Mouse (Mus musculus) cerebellum, adult 2 months (tissue): ENCODE results near the gene Nudt17. TPM values are rescaled to one million over a fixed set of nuclear protein-coding genes. Genes with fewer than 3 reads are reported as not detected.
A peak's percentile ranks its signal among the peaks of the same experiment; 100 is the strongest.

Experiments
- DNase-seq, 2 experiments: peaks; one replicate each; pipeline ENCODE4 v3.0.0; 2021
- H3K27ac ChIP-seq: fragments of 200-500 bp; 2 replicates; pipeline ENCODE4 v1.5.1; 2012; ENCODE audit warnings: low read length, control low read depth, inconsistent platforms; ENCODE audit not compliant: insufficient read depth
- H3K27me3 ChIP-seq: fragments of 200-500 bp; 2 replicates; pipeline ENCODE4 v1.6.1; 2012; ENCODE audit warnings: inconsistent platforms, mild to moderate bottlenecking, low read length, moderate library complexity; ENCODE audit not compliant: control insufficient read depth, insufficient read depth
- H3K4me1 ChIP-seq: fragments of 200-500 bp; 2 replicates; pipeline ENCODE4 v1.6.1; 2011; ENCODE audit warnings: low read length; ENCODE audit not compliant: control insufficient read depth, insufficient read depth
- H3K4me3 ChIP-seq: fragments of 200-500 bp; replicated peaks from 2 replicates; pipeline ENCODE3; 2011; ENCODE audit warnings: mild to moderate bottlenecking, low read depth, low read length, control low read depth; ENCODE audit not compliant: insufficient read depth
- CTCF ChIP-seq: fragments of 200-500 bp; IDR thresholded peaks from 2 replicates; pipeline ENCODE4 v1.5.1; 2011; ENCODE audit warnings: low read depth, mild to moderate bottlenecking, control low read depth, low read length, moderate library complexity, borderline replicate concordance; ENCODE audit not compliant: insufficient read depth
- POLR2A ChIP-seq: fragments of 200-500 bp; IDR thresholded peaks from 2 replicates; pipeline ENCODE4 v1.6.1; 2011; ENCODE audit warnings: low read length, control low read depth, borderline replicate concordance; ENCODE audit not compliant: insufficient read depth
- WGBS: fragments of 180-500 bp; shearing (Covaris S2); methylation state at CpG from one replicate; pipeline ENCODE4 v1.1.7; 2018; 5-methylcytosine and 5-hydroxymethylcytosine counted together
- polyA plus RNA-seq: library from polyadenylated mRNA; depleted of rRNA; stranded (reverse); fragments of >200 nt; gene quantifications from 2 replicates; pipeline ENCODE4 v1.2.3, GENCODE M21; 2012

The Nudt17 gene
- polyA plus RNA-seq, 1 experiment = 11.8 TPM

- TF ChIP-seq POLR2A (no peak), CTCF (no peak)
- WGBS = 84% methylated on average over 4 of the region's 4 CpGs
Observed at GRCm38 (mm10) chr3:96701003-96701402, 7.4 kb downstream of the Nudt17 start.

GRCm38 (mm10) chr3:96700376-96700775 is 8.0 kb downstream of the Nudt17 start:
- 70% methylated on average over 7 of the region's 7 CpGs for WGBS
- Histone ChIP-seq H3K27ac (no peak overlapping the region), H3K4me3 (no peak overlapping the region), H3K4me1 (peaks cover 10% of the 10 kb centered on the region; the same call in 1 of the 2 replicates), H3K27me3 (no peaks in the 10 kb centered on the region)
- TF ChIP-seq POLR2A = no peak
- TF ChIP-seq CTCF = no peak
- DNase-seq = no peak

More at GRCm38 (mm10) chr3:96701003-96701402, 7.4 kb downstream of the Nudt17 start:
- Histone ChIP-seq H3K4me1 (peaks cover 10% of the 10 kb centered on the region; the same call in 1 of the 2 replicates), H3K27ac (no peak overlapping the region), H3K4me3 (no peak overlapping the region), H3K27me3 (no peaks in the 10 kb centered on the region)
- no peak for DNase-seq

- no peak for DNase-seq
- TF ChIP-seq CTCF (no peak), POLR2A (no peak)
- Histone ChIP-seq H3K4me1 (peaks cover 10% of the 10 kb centered on the region; the same call in 1 of the 2 replicates), H3K27me3 (no peaks in the 10 kb centered on the region), H3K4me3 (no peak overlapping the region), H3K27ac (no peak overlapping the region)
- 48% methylated on average over 19 of the region's 19 CpGs for WGBS
Observed at GRCm38 (mm10) chr3:96698993-96699690, 9.2 kb downstream of the Nudt17 start.

GRCm38 (mm10) chr3:96696766-96697732 is 11.3 kb downstream of the Nudt17 start:
- H3K27ac ChIP-seq = peak overlapping the region; percentile 82; the same call in 1 of the 2 replicates
- WGBS = under 1% methylated on average over 85 of the region's 85 CpGs
- H3K4me3 ChIP-seq = peak overlapping the region; percentile 90
- DNase-seq = peak; percentile 86 to 88
- H3K4me1 ChIP-seq = peaks cover 10% of the 10 kb centered on the region; the same call in 1 of the 2 replicates
- no peak for TF ChIP-seq CTCF
- 0 out of 2 replicates have a peak, but pooled peaks have one; percentile 23 for TF ChIP-seq POLR2A
- no peaks in the 10 kb centered on the region for H3K27me3 ChIP-seq

- WGBS = under 1% methylated on average over 35 of the region's 35 CpGs
- H3K27me3 ChIP-seq = no peaks in the 10 kb centered on the region
- H3K4me1 ChIP-seq = peaks cover 10% of the 10 kb centered on the region; the same call in 1 of the 2 replicates
- no peak for TF ChIP-seq CTCF
- 0 out of 2 replicates have a peak, but pooled peaks have one; percentile 14 for TF ChIP-seq POLR2A
- peak within 1 kb of the TSS; percentile 90 for H3K4me3 ChIP-seq
- H3K27ac ChIP-seq = peak within 1 kb of the TSS; percentile 82
- DNase-seq = peak; percentile 55 to 59
Observed at GRCm38 (mm10) chr3:96696198-96696765, 12.1 kb downstream of the Nudt17 start, which contains the start of gene Pias3. Gene Pias3 (plus strand): TSS chr3:96696384.

- no peak for DNase-seq
- Histone ChIP-seq H3K27ac (no peak overlapping the region), H3K4me3 (no peak overlapping the region), H3K4me1 (0 out of 2 replicates have a peak, but pooled peaks cover 3% of the 10 kb centered on the region), H3K27me3 (no peaks in the 10 kb centered on the region; the same call in 1 of the 2 replicates)
- TF ChIP-seq POLR2A (no peak), CTCF (no peak)
- 91% methylated on average over 1 of the region's 1 CpGs for whole genome bisulfite sequencing
Observed at GRCm38 (mm10) chr3:96693579-96693978, 14.8 kb downstream of the Nudt17 start.

- Histone ChIP-seq H3K4me1 (no peaks in the 10 kb centered on the region), H3K27me3 (no peaks in the 10 kb centered on the region; the same call in 1 of the 2 replicates)
- WGBS = 19% methylated on average over 3 of the region's 3 CpGs
Observed at GRCm38 (mm10) chr3:96692506-96692905, 15.9 kb downstream of the Nudt17 start.

More at GRCm38 (mm10) chr3:96692506-96692905, 15.9 kb downstream of the Nudt17 start:
- 0 out of 2 replicates have a peak, but pooled peaks have one; percentile 13 for TF ChIP-seq CTCF
- no peak for TF ChIP-seq POLR2A
- Histone ChIP-seq H3K27ac (no peak overlapping the region), H3K4me3 (no peak overlapping the region)
- no peak for DNase-seq
